Mouse (Mus musculus): ENCODE data around the gene Tnnt1. TPM values are rescaled to one million over a fixed set of nuclear protein-coding genes. Genes with fewer than 3 reads are reported as not detected.

The Tnnt1 gene
- polyA plus RNA-seq, 1 experiment from 2014 or later, result 6.6 TPM

- ATAC-seq (ENCODE audit: low FRiP score) (peak; percentile 12; the same call in 1 of the 2 replicates), DNase-seq (ENCODE audit: low spot score, missing footprints) (peak; percentile 90)
- peak overlapping the region; percentile 87 for H3K4me3 ChIP-seq (ENCODE audit: low read depth, low read length)
- H3K27me3 ChIP-seq (ENCODE audit: control insufficient read depth, insufficient read depth, low read length), result no peaks in the 10 kb centered on the region
- H3K27ac ChIP-seq (ENCODE audit: low read depth, low read length), result no peak overlapping the region
- peak overlapping the region; percentile 95 for H3K9ac ChIP-seq (ENCODE audit: low read length)
- H3K9me3 ChIP-seq (ENCODE audit: control insufficient read depth, low read length), result no peaks in the 10 kb centered on the region
- 15% methylated on average over 14 of the region's 14 CpGs for WGBS
- peak overlapping the region; percentile 95 for H3K4me2 ChIP-seq
- H3K4me1 ChIP-seq (ENCODE audit: control insufficient read depth, insufficient read depth, low read length), result peaks cover 32% of the 10 kb centered on the region
- H3K36me3 ChIP-seq (ENCODE audit: control insufficient read depth, insufficient read depth, low read length), result 0 out of 2 replicates have a peak, but pooled peaks cover 2% of the 10 kb centered on the region
Measured at GRCm38 (mm10) chr7:4502421-4503090, 13.6 kb downstream of the Tnnt1 start.

- peak; percentile 99 for DNase-seq (ENCODE audit: low spot score, missing footprints)
- Histone ChIP-seq H3K9me3 (ENCODE audit: control insufficient read depth, low read length) (no peaks in the 10 kb centered on the region), H3K4me2 (peak within 1 kb of the TSS; percentile 95), H3K4me3 (ENCODE audit: low read depth, low read length) (peak within 1 kb of the TSS; percentile 87), H3K36me3 (ENCODE audit: control insufficient read depth, insufficient read depth, low read length) (0 out of 2 replicates have a peak, but pooled peaks cover 2% of the 10 kb centered on the region), H3K27me3 (ENCODE audit: control insufficient read depth, insufficient read depth, low read length) (no peaks in the 10 kb centered on the region), H3K4me1 (ENCODE audit: control insufficient read depth, insufficient read depth, low read length) (peaks cover 32% of the 10 kb centered on the region), H3K9ac (ENCODE audit: low read length) (peak within 1 kb of the TSS; percentile 95), H3K27ac (ENCODE audit: low read depth, low read length) (peak within 1 kb of the TSS; percentile 60)
- WGBS, result under 1% methylated on average over 52 of the region's 62 CpGs
- ATAC-seq (ENCODE audit: low FRiP score), result peak; percentile 94
Measured at GRCm38 (mm10) chr7:4501558-4502397, 14.4 kb downstream of the Tnnt1 start, which contains the start of gene Ppp1r12c. TSS of gene Ppp1r12c (minus strand) at chr7:4501680.

GRCm38 (mm10) chr7:4500892-4501471, 15.2 kb downstream of the Tnnt1 start:
- H3K36me3 ChIP-seq (ENCODE audit: control insufficient read depth, insufficient read depth, low read length), result 0 out of 2 replicates have a peak, but pooled peaks cover 2% of the 10 kb centered on the region
- WGBS, result under 1% methylated on average over 42 of the region's 52 CpGs
- DNase-seq (ENCODE audit: low spot score, missing footprints) (peak; percentile 92), ATAC-seq (ENCODE audit: low FRiP score) (peak; percentile 51)
- H3K9me3 ChIP-seq (ENCODE audit: control insufficient read depth, low read length), result no peaks in the 10 kb centered on the region
- H3K9ac ChIP-seq (ENCODE audit: low read length), result peak overlapping the region; percentile 95
- H3K4me3 ChIP-seq (ENCODE audit: low read depth, low read length), result peak overlapping the region; percentile 87
- peak overlapping the region; percentile 95 for H3K4me2 ChIP-seq
- no peaks in the 10 kb centered on the region for H3K27me3 ChIP-seq (ENCODE audit: control insufficient read depth, insufficient read depth, low read length)
- H3K27ac ChIP-seq (ENCODE audit: low read depth, low read length), result no peak overlapping the region; the same call in 1 of the 2 replicates
- H3K4me1 ChIP-seq (ENCODE audit: control insufficient read depth, insufficient read depth, low read length), result peaks cover 32% of the 10 kb centered on the region

GRCm38 (mm10) chr7:4499034-4499433, 17.1 kb downstream of the Tnnt1 start:
- DNase-seq (ENCODE audit: low spot score, missing footprints) (no peak), ATAC-seq (ENCODE audit: low FRiP score) (no peak)
- Histone ChIP-seq H3K9me3 (ENCODE audit: control insufficient read depth, low read length) (no peaks in the 10 kb centered on the region), H3K9ac (ENCODE audit: low read length) (no peak overlapping the region), H3K4me3 (ENCODE audit: low read depth, low read length) (peak overlapping the region; percentile 4; the same call in 1 of the 2 replicates), H3K27ac (ENCODE audit: low read depth, low read length) (no peak overlapping the region), H3K36me3 (ENCODE audit: control insufficient read depth, insufficient read depth, low read length) (peaks cover 2% of the 10 kb centered on the region; the same call in 1 of the 2 replicates), H3K27me3 (ENCODE audit: control insufficient read depth, insufficient read depth, low read length) (no peaks in the 10 kb centered on the region), H3K4me1 (ENCODE audit: control insufficient read depth, insufficient read depth, low read length) (peaks cover 32% of the 10 kb centered on the region), H3K4me2 (peak overlapping the region; percentile 12; the same call in 1 of the 2 replicates)
- 92% methylated on average over 4 of the region's 4 CpGs for WGBS

- H3K4me1 ChIP-seq (ENCODE audit: control insufficient read depth, insufficient read depth, low read length), result peaks cover 32% of the 10 kb centered on the region
- peaks cover 2% of the 10 kb centered on the region; the same call in 1 of the 2 replicates for H3K36me3 ChIP-seq (ENCODE audit: control insufficient read depth, insufficient read depth, low read length)
- H3K9me3 ChIP-seq (ENCODE audit: control insufficient read depth, low read length), result no peaks in the 10 kb centered on the region
- peak; percentile 36 for ATAC-seq (ENCODE audit: low FRiP score)
- H3K9ac ChIP-seq (ENCODE audit: low read length), result no peak overlapping the region
- H3K27me3 ChIP-seq (ENCODE audit: control insufficient read depth, insufficient read depth, low read length), result no peaks in the 10 kb centered on the region
- whole genome bisulfite sequencing, result 16% methylated on average over 9 of the region's 9 CpGs
- H3K4me3 ChIP-seq (ENCODE audit: low read depth, low read length), result no peak overlapping the region
- DNase-seq (ENCODE audit: low spot score, missing footprints), result no peak
- H3K4me2 ChIP-seq, result peak overlapping the region; percentile 24
- H3K27ac ChIP-seq (ENCODE audit: low read depth, low read length), result no peak overlapping the region
Measured at GRCm38 (mm10) chr7:4498251-4498650, 17.9 kb downstream of the Tnnt1 start.

GRCm38 (mm10) chr7:4497271-4497903, 18.8 kb downstream of the Tnnt1 start:
- ATAC-seq (ENCODE audit: low FRiP score) (no peak), DNase-seq (ENCODE audit: low spot score, missing footprints) (no peak)
- Histone ChIP-seq H3K36me3 (ENCODE audit: control insufficient read depth, insufficient read depth, low read length) (peaks cover 4% of the 10 kb centered on the region), H3K27ac (ENCODE audit: low read depth, low read length) (no peak overlapping the region), H3K27me3 (ENCODE audit: control insufficient read depth, insufficient read depth, low read length) (no peaks in the 10 kb centered on the region), H3K9ac (ENCODE audit: low read length) (no peak overlapping the region), H3K4me3 (ENCODE audit: low read depth, low read length) (no peak overlapping the region), H3K4me1 (ENCODE audit: control insufficient read depth, insufficient read depth, low read length) (peaks cover 32% of the 10 kb centered on the region), H3K9me3 (ENCODE audit: control insufficient read depth, low read length) (no peaks in the 10 kb centered on the region), H3K4me2 (no peak overlapping the region)
- WGBS, result 90% methylated on average over 9 of the region's 9 CpGs

GRCm38 (mm10) chr7:4496468-4496867, 19.7 kb downstream of the Tnnt1 start:
- peaks cover 6% of the 10 kb centered on the region for H3K36me3 ChIP-seq (ENCODE audit: control insufficient read depth, insufficient read depth, low read length)

GRCm38 (mm10) chr7:4493991-4494390, 22.2 kb downstream of the Tnnt1 start:
- DNase-seq (ENCODE audit: low spot score, missing footprints) (no peak), ATAC-seq (ENCODE audit: low FRiP score) (no peak)
- Histone ChIP-seq H3K4me3 (ENCODE audit: low read depth, low read length) (no peak overlapping the region), H3K9me3 (ENCODE audit: control insufficient read depth, low read length) (no peaks in the 10 kb centered on the region), H3K27ac (ENCODE audit: low read depth, low read length) (no peak overlapping the region), H3K4me2 (no peak overlapping the region), H3K9ac (ENCODE audit: low read length) (no peak overlapping the region), H3K36me3 (ENCODE audit: control insufficient read depth, insufficient read depth, low read length) (peaks cover 4% of the 10 kb centered on the region), H3K27me3 (ENCODE audit: control insufficient read depth, insufficient read depth, low read length) (no peaks in the 10 kb centered on the region), H3K4me1 (ENCODE audit: control insufficient read depth, insufficient read depth, low read length) (peaks cover 14% of the 10 kb centered on the region)
- 92% methylated on average over 1 of the region's 1 CpGs for WGBS

More at GRCm38 (mm10) chr7:4496468-4496867, 19.7 kb downstream of the Tnnt1 start:
- no peak overlapping the region for H3K27ac ChIP-seq (ENCODE audit: low read depth, low read length)
- DNase-seq (ENCODE audit: low spot score, missing footprints) (no peak), ATAC-seq (ENCODE audit: low FRiP score) (no peak)
- H3K9ac ChIP-seq (ENCODE audit: low read length), result no peak overlapping the region
- H3K4me1 ChIP-seq (ENCODE audit: control insufficient read depth, insufficient read depth, low read length), result peaks cover 32% of the 10 kb centered on the region
- no peak overlapping the region for H3K4me3 ChIP-seq (ENCODE audit: low read depth, low read length)
- 94% methylated on average over 3 of the region's 3 CpGs for WGBS
- no peak overlapping the region for H3K4me2 ChIP-seq
- H3K27me3 ChIP-seq (ENCODE audit: control insufficient read depth, insufficient read depth, low read length), result no peaks in the 10 kb centered on the region
- no peaks in the 10 kb centered on the region for H3K9me3 ChIP-seq (ENCODE audit: control insufficient read depth, low read length)
